Mouse (Mus musculus): ENCODE results near the gene Tfdp1. TPM values are rescaled to one million over a fixed set of nuclear protein-coding genes. Genes with fewer than 3 reads are reported as not detected.

Gene Tfdp1
- polyA plus RNA-seq, 1 experiment from 2014 or later = 103 TPM

Other genes with a start within 250 kb of the Tfdp1 start
- gene Pcid2, start 233.3 kb upstream of the Tfdp1 start, polyA plus RNA-seq (2015; fragmentation: Nextera tagmentation; extraction: Ambion mirVana) = 41.7 and 44.3 TPM in 2 replicates
- 71.7 and 73.0 TPM in 2 replicates for gene Cul4a, start 233.1 kb upstream of the Tfdp1 start, polyA plus RNA-seq (2015; fragmentation: Nextera tagmentation; extraction: Ambion mirVana)
- 272 and 273 TPM in 2 replicates for gene Lamp1, start 179.6 kb upstream of the Tfdp1 start, polyA plus RNA-seq (2015; fragmentation: Nextera tagmentation; extraction: Ambion mirVana)
- gene Grtp1, start 138.1 kb upstream of the Tfdp1 start, polyA plus RNA-seq (2015; fragmentation: Nextera tagmentation; extraction: Ambion mirVana) = 11.4 and 13.3 TPM in 2 replicates
- gene Adprhl1, start 84.6 kb upstream of the Tfdp1 start, polyA plus RNA-seq (2015; fragmentation: Nextera tagmentation; extraction: Ambion mirVana) = 0.81 and 1.3 TPM in 2 replicates
- gene Dcun1d2, start 50.6 kb upstream of the Tfdp1 start, polyA plus RNA-seq (2015; fragmentation: Nextera tagmentation; extraction: Ambion mirVana) = 33.7 and 34.0 TPM in 2 replicates
- 43.6 and 48.8 TPM in 2 replicates for gene Tmco3, start 50.6 kb upstream of the Tfdp1 start, polyA plus RNA-seq (2015; fragmentation: Nextera tagmentation; extraction: Ambion mirVana)
- not detected in 2 replicates for gene Atp4b, start 58.1 kb downstream of the Tfdp1 start, polyA plus RNA-seq (2015; fragmentation: Nextera tagmentation; extraction: Ambion mirVana)
- gene Grk1, start 66.3 kb downstream of the Tfdp1 start, polyA plus RNA-seq (2015; fragmentation: Nextera tagmentation; extraction: Ambion mirVana) = not detected in 2 replicates
- 0.39 and 0.62 TPM in 2 replicates for gene Tmem255b, start 96.4 kb downstream of the Tfdp1 start, polyA plus RNA-seq (2015; fragmentation: Nextera tagmentation; extraction: Ambion mirVana)
- 23.5 and 25.8 TPM in 2 replicates for gene Gas6, start 155.7 kb downstream of the Tfdp1 start, polyA plus RNA-seq (2015; fragmentation: Nextera tagmentation; extraction: Ambion mirVana)
- gene 1700029H14Rik, start 223.7 kb downstream of the Tfdp1 start, polyA plus RNA-seq (2015; fragmentation: Nextera tagmentation; extraction: Ambion mirVana) = not detected in 2 replicates

Data from hindbrain, embryonic 13.5 days (tissue).